In the genomic region with DNA sequence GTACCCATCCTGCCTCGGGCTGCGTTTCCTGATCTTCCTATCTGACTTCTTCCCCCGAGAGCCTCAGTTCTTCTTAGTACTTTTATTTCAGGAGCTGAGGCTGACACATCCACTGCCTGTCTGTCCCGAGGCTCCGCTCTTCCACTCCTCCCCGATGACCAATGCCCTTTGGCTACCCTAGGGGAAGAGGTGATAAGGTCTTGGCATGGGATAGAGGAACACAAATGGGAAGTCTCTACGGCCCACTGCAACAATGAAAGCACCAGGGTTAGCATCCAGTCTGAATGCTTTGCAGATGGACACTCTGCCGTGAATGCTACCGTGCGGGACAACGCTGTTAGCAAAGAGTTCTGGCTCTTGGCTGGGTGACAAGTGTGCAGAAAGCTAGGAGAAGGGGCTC, we compare ENCODE assay signal across 10 mouse cellular contexts.
DNase-seq lines count a peak whose midpoint lies in the region; ATAC-seq and TF ChIP-seq lines count a peak whose summit lies in the region.
"Had no signal": no experiment of that assay in that cellular context is flagged by ENCODE, and none has a peak within 500 bp of the region (broad histone marks: within the 10 kb centered on the region; RNA-seq: fewer than 3 reads in every experiment).

No protein-coding gene starts in this region.

- DNase-seq in hindbrain, embryonic 10.5 days (ENCODE audit: low spot score), result no peak
- no peak for DNase-seq in hindbrain, embryonic 14.5 days (ENCODE audit: low spot score)
- DNase-seq in lung, postnatal 25 days (ENCODE audit: low spot score), result peak; percentile 26
- DNase-seq in lung, postnatal 10 days, result no peak
- no peak for DNase-seq in heart, postnatal 0 days (ENCODE audit: low spot score)
- DNase-seq in right cerebral cortex, postnatal 4 days, result no peak

- H3K9me3 ChIP-seq in hindbrain, embryonic 10.5 days, result no peaks in the 10 kb centered on the region
- H3K9me3 ChIP-seq in hindbrain, embryonic 14.5 days (ENCODE audit: control insufficient read depth, low read length), result no peaks in the 10 kb centered on the region
- H3K9me3 ChIP-seq in heart, embryonic 14.5 days (ENCODE audit: control insufficient read depth, low read length), result no peaks in the 10 kb centered on the region
- H3K9me3 ChIP-seq in heart, postnatal 0 days (replicated peaks; ENCODE audit: control insufficient read depth, low read length), result no peaks in the 10 kb centered on the region
- H3K9me3 ChIP-seq: forebrain, embryonic 15.5 days; stomach, embryonic 15.5 days had no signal

- H3K4me3 ChIP-seq in hindbrain, embryonic 10.5 days, result no peak overlapping the region
- no peak overlapping the region for H3K4me3 ChIP-seq in hindbrain, embryonic 14.5 days (replicated peaks; ENCODE audit: low read length)
- no peak overlapping the region for H3K4me3 ChIP-seq in heart, embryonic 14.5 days (ENCODE audit: control insufficient read depth in 1 of 2, insufficient read depth in 1 of 2, low read depth in 1 of 2, low read length in 2 of 2)
- no peak overlapping the region for H3K4me3 ChIP-seq in heart, postnatal 0 days (ENCODE audit: low read depth, low read length)
- H3K4me3 ChIP-seq: forebrain, embryonic 15.5 days; stomach, embryonic 15.5 days had no signal

- H3K4me1 ChIP-seq in hindbrain, embryonic 10.5 days (replicated peaks), result peaks cover 8% of the 10 kb centered on the region
- no peaks in the 10 kb centered on the region for H3K4me1 ChIP-seq in hindbrain, embryonic 14.5 days (replicated peaks; ENCODE audit: control insufficient read depth, insufficient read depth, low read length)
- H3K4me1 ChIP-seq in heart, embryonic 14.5 days (ENCODE audit: control insufficient read depth in 2 of 2, insufficient read depth in 2 of 2, low read length in 2 of 2), result peaks cover 2 to 9% of the 10 kb centered on the region in 2 experiments; a peak in 3 of 4 replicates
- H3K4me1 ChIP-seq in heart, postnatal 0 days (ENCODE audit: control insufficient read depth, insufficient read depth), result peaks cover 20% of the 10 kb centered on the region; the same call in 1 of the 2 replicates
- H3K4me1 ChIP-seq: forebrain, embryonic 15.5 days had no signal

- WGBS in hindbrain, embryonic 10.5 days, result 74% methylated on average over 11 of the region's 11 CpGs
- 66% methylated on average over 11 of the region's 11 CpGs for WGBS in hindbrain, embryonic 14.5 days
- 61% methylated on average over 11 of the region's 11 CpGs for WGBS in heart, embryonic 14.5 days
- 36% methylated on average over 11 of the region's 11 CpGs for WGBS in heart, postnatal 0 days

- H3K27me3 ChIP-seq in hindbrain, embryonic 10.5 days (ENCODE audit: insufficient read depth, poor library complexity, severe bottlenecking), result no peaks in the 10 kb centered on the region
- no peaks in the 10 kb centered on the region for H3K27me3 ChIP-seq in hindbrain, embryonic 14.5 days (ENCODE audit: control insufficient read depth, insufficient read depth, low read length)
- H3K27me3 ChIP-seq in heart, embryonic 14.5 days (ENCODE audit: control insufficient read depth, insufficient read depth, low read length), result no peaks in the 10 kb centered on the region
- no peaks in the 10 kb centered on the region for H3K27me3 ChIP-seq in heart, postnatal 0 days (ENCODE audit: control insufficient read depth, insufficient read depth, low read length)
- H3K27me3 ChIP-seq: forebrain, embryonic 15.5 days; stomach, embryonic 15.5 days had no signal

- no peak overlapping the region for H3K4me2 ChIP-seq in hindbrain, embryonic 14.5 days (replicated peaks)
- H3K4me2 ChIP-seq in heart, embryonic 14.5 days (ENCODE audit: low read length), result no peak overlapping the region
- H3K4me2 ChIP-seq in heart, postnatal 0 days (ENCODE audit: low read depth, low read length), result peak overlapping the region; percentile 47
- H3K4me2 ChIP-seq: forebrain, embryonic 15.5 days; stomach, embryonic 15.5 days had no signal

- no peak for TF ChIP-seq EP300 in heart, postnatal 0 days (IDR thresholded peaks at IDR 0.05; ENCODE audit: low read depth)

- peaks cover 55% of the 10 kb centered on the region for H3K36me3 ChIP-seq in hindbrain, embryonic 10.5 days
- peaks cover 88% of the 10 kb centered on the region for H3K36me3 ChIP-seq in hindbrain, embryonic 14.5 days (replicated peaks; ENCODE audit: control insufficient read depth, insufficient read depth)
- peaks cover 88% of the 10 kb centered on the region for H3K36me3 ChIP-seq in heart, embryonic 14.5 days (ENCODE audit: control insufficient read depth, insufficient read depth, low read length)
- peaks cover 63% of the 10 kb centered on the region for H3K36me3 ChIP-seq in heart, postnatal 0 days (replicated peaks; ENCODE audit: control insufficient read depth, insufficient read depth, low read length)
- H3K36me3 ChIP-seq: stomach, embryonic 15.5 days had no signal

- peak overlapping the region; percentile 35; the same call in 1 of the 2 replicates for H3K27ac ChIP-seq in hindbrain, embryonic 10.5 days
- H3K27ac ChIP-seq in hindbrain, embryonic 14.5 days, result no peak overlapping the region
- H3K27ac ChIP-seq in heart, embryonic 14.5 days (replicated peaks in 1 of 2; ENCODE audit: control insufficient read depth in 1 of 2, insufficient read depth in 1 of 2, low read depth in 2 of 2, low read length in 2 of 2), result no peak overlapping the region
- H3K27ac ChIP-seq in heart, postnatal 0 days (ENCODE audit: low read depth), result no peak overlapping the region
- H3K27ac ChIP-seq: forebrain, embryonic 15.5 days; stomach, embryonic 15.5 days had no signal

- no peak for TF ChIP-seq CTCF in heart, postnatal 0 days (IDR thresholded peaks at IDR 0.05; ENCODE audit: low read depth)

- no peak for ATAC-seq in hindbrain, embryonic 14.5 days (ENCODE audit: low FRiP score)
- no peak for ATAC-seq in heart, embryonic 14.5 days (ENCODE audit: insufficient number of reproducible peaks, insufficient read depth, low FRiP score, low read depth)
- no peak for ATAC-seq in heart, postnatal 0 days (ENCODE audit: insufficient read depth, low read depth)
- ATAC-seq: CD4-positive, CD25-positive, alpha-beta regulatory T cell, adult 4 months had no signal

- no peak overlapping the region for H3K9ac ChIP-seq in hindbrain, embryonic 14.5 days
- H3K9ac ChIP-seq in heart, embryonic 14.5 days (ENCODE audit: low read length), result 0 out of 2 replicates have a peak overlapping the region, but pooled peaks have one; percentile 22
- H3K9ac ChIP-seq in heart, postnatal 0 days (replicated peaks; ENCODE audit: low read depth, low read length), result no peak overlapping the region
- H3K9ac ChIP-seq: forebrain, embryonic 15.5 days; stomach, embryonic 15.5 days had no signal
